Mouse (Mus musculus) liver, adult 2 months (tissue): Measurements from ENCODE around the gene Cad.

Experiments
- CTCF ChIP-seq: fragments of 200-500 bp; IDR thresholded peaks from 2 replicates; pipeline ENCODE4 v1.5.1; 2011; ENCODE audit warnings: low read depth, low read length, control low read depth
- POLR2A ChIP-seq: fragments of 200-500 bp; IDR thresholded peaks from 2 replicates; pipeline ENCODE4 v1.6.1; 2011; ENCODE audit warnings: low read length, control low read depth; ENCODE audit not compliant: insufficient read depth; ENCODE audit errors: extremely low read depth

DNA sequence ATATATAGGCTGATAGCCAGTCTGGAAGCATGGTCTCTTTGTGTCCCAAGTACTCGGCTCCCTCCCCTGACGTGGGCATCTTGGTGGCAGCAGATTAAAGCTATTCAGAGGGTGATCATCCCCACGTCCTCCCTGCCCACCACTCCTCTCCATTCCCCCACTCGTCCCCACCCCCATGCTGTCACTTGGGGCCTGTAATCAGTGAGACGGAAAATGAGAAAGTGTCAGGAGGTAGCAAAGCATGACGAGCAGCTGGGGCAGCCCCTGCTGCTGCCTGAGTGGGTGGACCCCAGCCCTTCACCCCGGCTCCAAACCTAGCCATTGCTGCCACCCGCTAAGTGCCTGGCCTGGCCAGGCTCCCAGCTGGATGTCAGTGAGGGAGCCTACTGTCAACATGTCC, 29.4 kb downstream of the Cad start:
- TF ChIP-seq CTCF (no peak), POLR2A (no peak)
